Mouse (Mus musculus) lung, embryonic 14.5 days (tissue): ENCODE results near the gene Plekhb1. TPM values are rescaled to one million over a fixed set of nuclear protein-coding genes. Genes with fewer than 3 reads are reported as not detected.

ENCODE experiments used
- ATAC-seq: fragments of 200-750 bp; cut with Nextera tagmentation; 2 replicates; pipeline ENCODE4 v1.8.0; 2017; ENCODE audit warnings: mild to moderate bottlenecking, moderate TSS enrichment, moderate library complexity; ENCODE audit not compliant: insufficient read depth
- DNase-seq: peaks from one replicate; pipeline ENCODE4 v3.0.0-alpha.2; 2015
- H3K27ac ChIP-seq: fragments of 300-500 bp; sonication (generic); 2 replicates; pipeline ENCODE4 v1.5.1; 2014; ENCODE audit warnings: low read depth, mild to moderate bottlenecking, moderate library complexity
- H3K27me3 ChIP-seq: fragments of 300-500 bp; sonication (generic); 2 replicates; pipeline ENCODE4 v1.6.1; 2014; ENCODE audit warnings: low read length, control low read depth; ENCODE audit not compliant: insufficient read depth
- H3K36me3 ChIP-seq: fragments of 300-500 bp; sonication (generic); 2 replicates; pipeline ENCODE4 v1.6.1; 2014; ENCODE audit warnings: control low read depth; ENCODE audit not compliant: insufficient read depth
- H3K4me1 ChIP-seq: fragments of 300-500 bp; sonication (generic); 2 replicates; pipeline ENCODE4 v1.6.1; 2014; ENCODE audit warnings: antibody characterized with exemption, control low read depth; ENCODE audit not compliant: insufficient read depth
- H3K4me2 ChIP-seq: fragments of 300-500 bp; sonication (generic); 2 replicates; pipeline ENCODE4 v1.6.1; 2014; ENCODE audit warnings: mild to moderate bottlenecking
- H3K4me3 ChIP-seq: fragments of 300-500 bp; sonication (generic); 2 replicates; pipeline ENCODE4 v1.5.1; 2014; ENCODE audit warnings: low read depth, low read length
- H3K9ac ChIP-seq: fragments of 300-500 bp; sonication (generic); 2 replicates; pipeline ENCODE4 v1.6.1; 2014
- H3K9me3 ChIP-seq: fragments of 300-500 bp; sonication (generic); 2 replicates; pipeline ENCODE4 v1.6.1; 2016; ENCODE audit warnings: low read depth, low read length, control low read depth
- CTCF ChIP-seq: IDR thresholded peaks from 2 replicates; pipeline ENCODE4 v1.5.1; 2016; ENCODE audit warnings: antibody characterized with exemption, low read depth
- WGBS: fragments of 180-500 bp; shearing (Covaris S2); extraction: QIAGEN DNeasy Blood & Tissue Kit; methylation state at CpG from one replicate; pipeline ENCODE4 v1.1.7; 2014; 5-methylcytosine and 5-hydroxymethylcytosine counted together
- polyA plus RNA-seq: library from polyadenylated mRNA; unstranded; fragments of >200 nt; fragmentation: Nextera tagmentation; extraction: Ambion mirVana; gene quantifications from 2 replicates; pipeline ENCODE4 v1.2.1, GENCODE M21; 2014

Plekhb1 gene
- polyA plus RNA-seq, 1 experiment from 2014 or later: 17.7 TPM

GRCm38 (mm10) chr7:100608910-100609309, 53.3 kb downstream of the Plekhb1 start:
- ATAC-seq: no peak
- H3K27ac ChIP-seq: no peak overlapping the region

GRCm38 (mm10) chr7:100608130-100608741, 54.0 kb downstream of the Plekhb1 start, which contains the start of gene Mrpl48:
TSS of gene Mrpl48 (minus strand) at chr7:100608301.
- Histone ChIP-seq H3K27me3 (no peaks in the 10 kb centered on the region), H3K9me3 (no peaks in the 10 kb centered on the region), H3K4me2 (peak within 1 kb of the TSS; percentile 85), H3K36me3 (no peaks in the 10 kb centered on the region), H3K27ac (peak within 1 kb of the TSS; percentile 99), H3K4me1 (no peaks in the 10 kb centered on the region; the same call in 1 of the 2 replicates), H3K4me3 (peak within 1 kb of the TSS; percentile 100), H3K9ac (peak within 1 kb of the TSS; percentile 97)
- no peak for TF ChIP-seq CTCF
- ATAC-seq (peak; percentile 59), DNase-seq (peak; percentile 63)
- WGBS: under 1% methylated on average over 43 of the region's 43 CpGs

More at GRCm38 (mm10) chr7:100608910-100609309, 53.3 kb downstream of the Plekhb1 start:
- H3K9me3 ChIP-seq: no peaks in the 10 kb centered on the region
- no peak for DNase-seq
- H3K4me1 ChIP-seq: no peaks in the 10 kb centered on the region; the same call in 1 of the 2 replicates
- peak overlapping the region; percentile 100 for H3K4me3 ChIP-seq
- WGBS: 9% methylated on average over 4 of the region's 4 CpGs
- no peak for TF ChIP-seq CTCF
- H3K36me3 ChIP-seq: no peaks in the 10 kb centered on the region
- H3K27me3 ChIP-seq: no peaks in the 10 kb centered on the region
- peak overlapping the region; percentile 85 for H3K4me2 ChIP-seq
- peak overlapping the region; percentile 97 for H3K9ac ChIP-seq

- Histone ChIP-seq H3K4me1 (no peaks in the 10 kb centered on the region; the same call in 1 of the 2 replicates), H3K4me3 (peak within 1 kb of the TSS; percentile 100), H3K9ac (peak within 1 kb of the TSS; percentile 97), H3K27me3 (no peaks in the 10 kb centered on the region), H3K27ac (peak within 1 kb of the TSS; percentile 99), H3K4me2 (peak within 1 kb of the TSS; percentile 85), H3K9me3 (no peaks in the 10 kb centered on the region), H3K36me3 (no peaks in the 10 kb centered on the region)
- DNase-seq (peak; percentile 99), ATAC-seq (peak; percentile 97)
- under 1% methylated on average over 102 of the region's 105 CpGs for WGBS
- TF ChIP-seq CTCF: peak; percentile 33; the same call in 1 of the 2 replicates
Measured at GRCm38 (mm10) chr7:100607214-100608129, 54.7 kb downstream of the Plekhb1 start, which contains the start of gene Rab6a. TSS of gene Rab6a (plus strand) at chr7:100607410.

DNA sequence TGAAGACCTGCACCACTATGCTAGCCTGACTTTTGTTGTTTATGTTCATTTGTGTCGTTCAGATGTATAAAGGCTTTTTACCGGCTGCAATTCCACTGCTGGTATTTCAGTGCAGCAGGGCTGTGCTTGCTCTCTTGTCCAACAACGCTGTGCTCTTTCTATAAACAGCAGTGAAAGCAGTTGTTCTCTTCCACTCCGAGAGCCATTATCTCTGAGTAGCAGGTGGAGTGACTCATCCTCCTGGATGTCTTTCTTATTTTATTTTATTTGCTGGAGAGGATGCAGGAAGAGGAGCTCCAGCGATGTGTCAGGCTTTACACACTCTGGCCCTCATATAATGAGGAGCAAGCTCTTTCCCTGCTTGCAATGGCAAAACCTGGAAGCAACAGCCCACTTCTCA, 62.0 kb downstream of the Plekhb1 start:
- 63% methylated on average over 5 of the region's 5 CpGs for WGBS

DNA sequence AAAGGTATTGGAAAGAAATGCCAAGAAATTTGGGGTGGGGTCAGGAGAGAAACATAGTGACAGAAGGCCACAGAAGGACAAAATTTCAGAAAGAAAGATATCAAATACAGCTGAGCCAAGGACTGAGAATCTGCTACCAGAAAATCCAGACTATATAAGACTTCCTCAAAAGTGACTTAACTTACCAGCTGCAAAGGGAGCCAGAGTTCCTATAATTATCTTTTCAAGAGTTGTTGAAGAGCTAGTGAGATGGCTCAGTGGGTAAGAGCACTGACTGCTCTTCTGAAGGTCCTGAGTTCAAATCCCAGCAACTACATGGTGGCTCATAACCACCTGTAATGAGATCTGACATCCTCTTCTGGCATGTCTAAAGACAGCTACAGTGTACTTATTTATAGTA, 68.9 kb downstream of the Plekhb1 start:
- TF ChIP-seq CTCF: no peak
- H3K27me3 ChIP-seq: no peaks in the 10 kb centered on the region
- DNase-seq: no peak
- H3K4me2 ChIP-seq: no peak overlapping the region
- no peaks in the 10 kb centered on the region for H3K36me3 ChIP-seq
- H3K4me1 ChIP-seq: 0 out of 2 replicates have a peak, but pooled peaks cover 4% of the 10 kb centered on the region
- no peak for ATAC-seq
- no peak overlapping the region for H3K4me3 ChIP-seq
- H3K9ac ChIP-seq: no peak overlapping the region
- H3K27ac ChIP-seq: no peak overlapping the region
- H3K9me3 ChIP-seq: no peaks in the 10 kb centered on the region

More for the DNA sequence above, 62.0 kb downstream of the Plekhb1 start:
- no peak overlapping the region for H3K4me3 ChIP-seq
- H3K9ac ChIP-seq: no peak overlapping the region
- DNase-seq (no peak), ATAC-seq (no peak)
- no peaks in the 10 kb centered on the region for H3K9me3 ChIP-seq
- no peaks in the 10 kb centered on the region for H3K27me3 ChIP-seq
- no peak for TF ChIP-seq CTCF
- no peaks in the 10 kb centered on the region for H3K4me1 ChIP-seq
- H3K27ac ChIP-seq: no peak overlapping the region
- H3K36me3 ChIP-seq: no peaks in the 10 kb centered on the region
- no peak overlapping the region for H3K4me2 ChIP-seq

Other genes starting within 250 kb of the Plekhb1 start
- gene Ucp3, start 189.4 kb downstream of the Plekhb1 start, polyA plus RNA-seq: not detected in 2 replicates
- gene Ucp2, start 169.1 kb downstream of the Plekhb1 start, polyA plus RNA-seq: 162 and 184 TPM in 2 replicates
- gene Dnajb13, start 147.5 kb downstream of the Plekhb1 start, polyA plus RNA-seq: 0.18 and 0.57 TPM in 2 replicates
- gene Coa4, start 125.3 kb downstream of the Plekhb1 start, polyA plus RNA-seq: 15.4 and 18.2 TPM in 2 replicates
- gene Rab6a, start 55.0 kb downstream of the Plekhb1 start, polyA plus RNA-seq: 102 and 105 TPM in 2 replicates
- gene Mrpl48, start 54.1 kb downstream of the Plekhb1 start, polyA plus RNA-seq: 77.2 and 80.8 TPM in 2 replicates
- gene Fam168a, start 44.2 kb upstream of the Plekhb1 start, polyA plus RNA-seq: 42.8 and 47.8 TPM in 2 replicates
- gene Relt, start 201.0 kb upstream of the Plekhb1 start, polyA plus RNA-seq: 3.8 and 4.1 TPM in 2 replicates